Mouse (Mus musculus) embryonic fibroblast, embryonic 13.5 days (primary cell): ENCODE results near the gene Gm20388.

Experiments used
- CTCF ChIP-seq: IDR thresholded peaks from 2 replicates; pipeline ENCODE4 v1.5.1; 2011; ENCODE audit warnings: mild to moderate bottlenecking, control low read depth, low read length, moderate library complexity, borderline replicate concordance; ENCODE audit not compliant: insufficient read depth
- POLR2A ChIP-seq: IDR thresholded peaks from 2 replicates; pipeline ENCODE4 v1.6.1; 2011; ENCODE audit warnings: low read depth, mild to moderate bottlenecking, control low read depth, low read length, moderate library complexity

DNA sequence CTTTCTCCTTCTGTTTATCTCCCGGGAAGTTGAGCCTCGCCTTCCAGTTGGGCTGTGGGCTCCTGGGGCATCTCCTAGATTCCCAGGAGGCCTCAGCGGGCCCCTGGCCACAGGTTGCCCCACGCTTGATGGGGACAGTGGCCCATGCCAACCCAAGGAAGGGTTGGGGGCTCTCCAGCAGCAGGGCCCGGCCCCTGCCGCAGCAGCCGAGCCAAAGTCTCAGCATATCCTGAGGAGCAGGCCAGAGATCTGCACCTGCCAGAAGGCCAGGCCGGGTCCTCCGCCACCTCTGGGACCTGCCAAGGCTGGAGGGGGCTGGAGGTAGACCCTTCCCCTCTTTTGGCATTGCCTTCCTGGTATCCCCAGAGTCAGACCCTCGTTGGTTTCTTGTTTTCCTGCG lies 1820.4 kb downstream of the Gm20388 start:
- TF ChIP-seq POLR2A (no peak), CTCF (no peak)
